Mouse (Mus musculus) heart, postnatal 0 days (tissue): ENCODE measurements at regions not wholly inside any gene's neighbourhood (a gene's known extent, or its start where the extent isn't known, plus 50 kb on each side); places are given as distances from the start of the nearest gene placed in this dataset.

Experiments
- CTCF ChIP-seq: IDR thresholded peaks from 2 replicates; pipeline ENCODE4 v1.5.1; 2016; ENCODE audit warnings: antibody characterized with exemption, control low read depth, low read depth
- EP300 ChIP-seq: IDR thresholded peaks from 2 replicates; pipeline ENCODE4 v1.6.1; 2016; ENCODE audit warnings: antibody characterized with exemption, low read depth

- no peak for TF ChIP-seq CTCF
- no peak for TF ChIP-seq EP300
Measured at GRCm38 (mm10) chr3:49282679-49283078, 474.4 kb downstream of the Pcdh18 start.
